Mouse (Mus musculus) heart, adult 11 months (tissue): ENCODE results near the gene Mpp6.
A peak's percentile ranks its signal among the peaks of the same experiment; 100 is the strongest.

ENCODE experiments used
- DNase-seq: peaks from one replicate; pipeline ENCODE4 v3.0.0; 2022

Gene Mpp6

DNA sequence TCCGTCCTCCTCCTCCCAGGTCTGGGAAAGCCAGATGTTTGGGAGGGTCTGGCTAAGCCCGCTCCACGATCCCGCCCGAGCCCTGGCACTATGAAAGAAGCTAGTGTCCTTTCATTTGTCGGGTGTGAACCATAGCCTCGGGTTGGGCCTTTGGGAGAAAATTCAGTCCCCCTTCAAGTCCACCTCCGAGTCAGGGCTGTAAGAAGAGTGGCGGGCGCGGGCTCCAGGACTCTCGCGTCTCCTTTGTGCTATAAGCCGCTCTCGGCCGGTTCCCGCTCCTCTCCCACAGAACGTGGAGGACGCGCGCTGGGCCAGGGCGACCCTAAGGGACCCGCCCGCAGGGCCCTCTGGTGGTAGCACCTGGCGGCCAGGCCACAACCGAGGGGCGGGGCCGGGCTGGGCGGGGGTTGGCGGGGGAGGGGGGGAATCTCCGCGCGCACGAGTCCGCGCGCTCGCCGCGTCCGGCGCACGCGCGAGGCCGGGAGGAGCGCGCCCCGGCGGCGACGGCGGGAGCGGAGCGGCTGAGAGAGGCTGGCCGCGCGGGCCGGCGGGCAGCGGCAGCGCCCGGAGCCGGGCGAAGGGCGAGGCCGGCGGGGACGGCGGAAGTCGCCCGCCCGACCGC is at the start of gene Mpp6:
TSS of gene Mpp6 (plus strand) at position 485 of the 622 bp plus-strand sequence.
- peak; percentile 99 for DNase-seq

DNA sequence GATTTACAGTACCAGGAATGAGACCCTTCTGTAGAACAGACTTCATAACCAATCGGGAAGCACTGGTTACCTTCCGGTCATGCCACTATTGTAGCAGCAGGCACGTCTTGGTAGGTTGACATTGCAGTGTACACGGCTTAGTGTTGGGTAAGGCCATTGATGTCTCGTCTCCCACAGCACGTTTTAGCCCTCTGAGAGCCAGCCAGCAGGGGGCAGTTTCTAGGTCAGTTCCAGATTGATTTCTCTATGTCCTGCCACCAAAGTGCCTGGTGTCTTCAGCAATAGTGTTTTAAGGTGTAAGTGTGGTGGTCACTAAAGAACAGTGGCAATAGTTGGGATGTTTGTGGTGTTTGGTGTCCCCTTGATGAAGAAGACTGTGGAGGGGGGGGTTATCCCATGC is 43.9 kb upstream of the Mpp6 start:
- DNase-seq = peak; percentile 55

DNA sequence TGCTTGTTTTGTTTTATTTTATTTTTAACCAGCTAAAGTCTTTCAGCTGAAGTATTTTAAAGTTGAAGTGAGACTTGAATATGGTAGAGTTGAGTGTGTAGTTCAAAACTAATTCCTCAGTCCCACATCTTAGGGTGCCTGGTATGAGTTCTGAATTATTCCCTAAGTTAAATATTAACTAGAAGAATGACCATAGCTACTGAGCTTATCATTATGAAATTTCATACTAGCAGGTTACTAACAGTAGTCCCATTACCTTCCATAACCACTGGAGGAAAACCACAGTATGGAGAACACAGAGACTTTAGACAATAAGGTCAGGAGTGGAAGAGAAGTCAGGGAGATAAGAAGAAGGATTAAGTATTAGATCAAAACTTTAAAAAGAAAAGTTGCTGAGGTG is 41.6 kb upstream of the Mpp6 start:
- DNase-seq = no peak

DNA sequence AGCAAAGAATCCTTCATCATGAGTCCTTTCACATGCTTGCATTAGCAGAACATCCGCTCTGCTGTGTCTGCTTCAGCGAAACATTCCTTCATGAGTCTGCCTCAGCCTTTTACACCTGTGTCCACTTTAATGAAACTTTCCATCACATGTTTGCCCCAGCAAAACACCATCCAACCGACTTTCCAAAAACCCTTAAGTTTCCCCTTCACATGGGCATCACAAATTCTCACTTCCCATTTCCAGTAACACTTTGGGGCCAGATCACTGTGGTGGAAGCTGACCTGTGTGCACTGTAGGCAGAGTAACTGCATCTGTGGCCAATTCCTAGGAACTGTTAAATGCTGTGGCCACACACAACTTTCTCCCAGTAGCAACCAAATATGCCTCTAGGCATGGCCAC is 34.8 kb upstream of the Mpp6 start:
- peak; percentile 45 for DNase-seq

DNA sequence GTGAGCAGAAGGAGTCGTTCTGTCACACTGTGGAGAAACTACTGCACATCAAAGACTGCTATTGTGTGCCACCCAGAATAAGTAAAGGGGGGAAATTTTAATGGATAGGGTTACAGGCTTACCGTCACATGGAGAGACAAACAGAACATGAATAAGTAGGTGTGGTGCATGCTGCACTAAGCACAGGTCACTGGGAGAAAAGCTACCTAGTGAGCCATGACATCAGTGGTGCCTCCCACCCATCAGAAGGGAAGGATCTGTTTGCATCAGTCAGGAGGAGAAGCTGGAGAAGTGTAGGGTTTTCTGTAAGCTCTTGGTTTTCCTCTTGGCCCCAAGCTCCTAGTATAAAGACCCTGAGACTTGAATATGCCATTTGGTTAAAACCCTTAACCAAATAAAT is 33.6 kb upstream of the Mpp6 start:
- DNase-seq = peak; percentile 39

DNA sequence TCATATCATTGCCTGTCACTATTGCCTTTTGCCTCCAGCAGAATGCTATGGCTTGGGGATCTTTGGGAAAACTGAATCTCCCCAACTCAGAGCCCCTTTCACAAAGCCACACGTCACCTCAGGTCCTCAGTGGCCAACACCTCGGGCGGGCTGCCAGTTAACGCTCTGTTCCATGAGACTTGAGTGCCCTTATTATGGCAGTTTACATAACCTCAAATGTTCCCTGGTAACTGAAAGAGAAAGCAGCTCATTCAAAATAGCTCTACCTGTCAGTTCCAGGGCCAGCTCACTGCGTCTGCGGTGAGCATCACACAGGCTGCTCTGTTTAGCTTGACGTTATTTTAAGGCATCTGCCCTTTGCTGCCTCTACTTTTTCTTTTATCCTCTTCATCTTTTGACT is 29.6 kb upstream of the Mpp6 start:
- peak; percentile 90 for DNase-seq

DNA sequence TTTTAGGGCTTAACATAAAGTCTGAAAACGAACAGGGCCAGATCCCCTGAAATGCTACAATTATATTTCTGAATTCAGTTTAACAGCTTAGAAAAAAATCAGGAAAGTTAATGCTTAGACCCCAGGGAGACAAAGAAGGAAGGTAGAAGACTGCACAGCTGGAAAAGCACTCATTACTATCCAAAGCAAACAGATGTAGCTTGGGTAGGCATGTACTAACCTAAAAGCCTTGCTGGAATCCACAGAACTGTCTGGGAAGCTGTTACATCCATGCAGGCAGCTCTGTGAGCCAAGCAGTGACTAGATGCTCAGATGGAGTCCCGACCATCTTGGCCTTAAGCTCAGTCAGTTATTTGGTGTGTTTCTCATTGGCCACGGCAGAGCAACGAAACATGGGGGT is 24.8 kb upstream of the Mpp6 start:
- peak; percentile 66 for DNase-seq

DNA sequence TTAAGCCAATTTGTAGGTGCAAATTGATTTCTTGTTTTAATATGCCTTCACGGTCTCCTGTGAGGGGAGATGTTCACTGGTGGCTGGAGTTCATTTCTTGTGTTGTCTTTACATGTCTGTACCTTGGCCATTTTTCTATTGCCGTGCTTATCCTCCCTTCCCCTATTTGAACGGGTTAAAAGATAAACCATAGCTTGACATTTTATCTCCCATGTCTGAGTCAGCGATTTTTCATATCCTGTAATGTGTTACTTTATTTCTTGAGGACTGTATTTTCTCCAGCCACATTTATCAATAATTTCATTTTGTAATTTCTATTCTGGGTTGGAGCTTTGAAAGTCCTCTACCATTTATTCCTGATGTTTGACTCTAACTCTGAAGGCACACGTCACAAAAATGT is 20.7 kb upstream of the Mpp6 start:
- DNase-seq = no peak

- peak; percentile 91 for DNase-seq
These were observed 19.8 kb upstream of the Mpp6 start for GRCm38 (mm10) chr6:50090221-50090620.

DNA sequence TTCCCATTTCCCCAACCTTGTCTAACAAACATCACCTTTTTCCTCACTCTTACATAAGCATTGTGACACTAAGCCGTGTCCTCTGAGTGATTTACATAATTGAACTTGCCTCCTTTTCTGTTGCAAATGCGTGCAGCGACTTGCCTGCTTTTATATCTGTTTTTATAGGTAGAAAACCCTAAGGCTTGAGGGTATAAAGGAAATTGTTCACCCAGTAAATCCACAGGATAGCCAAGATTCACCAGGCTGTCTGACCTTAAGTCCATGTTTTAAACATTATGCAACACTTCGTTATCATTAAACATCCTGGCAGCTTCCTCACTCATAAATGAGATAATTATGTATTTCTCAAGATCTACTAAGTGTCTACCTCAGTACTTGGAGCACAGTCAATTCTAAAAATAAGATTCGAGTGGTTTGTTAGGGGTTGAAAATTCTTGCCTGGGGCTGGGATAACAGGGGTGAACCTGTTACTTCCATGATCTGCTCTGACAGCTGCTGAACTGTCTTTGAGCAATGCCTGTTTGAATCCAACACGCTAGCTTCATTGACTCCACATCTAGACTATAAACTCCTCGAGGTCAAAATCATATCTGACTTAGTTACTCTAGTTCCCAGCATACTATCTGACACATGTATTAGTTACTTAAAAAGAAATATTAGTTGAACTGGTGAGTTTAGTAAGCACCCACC is 18.4 kb upstream of the Mpp6 start:
- peak; percentile 45 for DNase-seq

GRCm38 (mm10) chr6:50109201-50109756 is 762 bp upstream of the Mpp6 start:
- peak; percentile 87 for DNase-seq

GRCm38 (mm10) chr6:50110379-50110941 is 419 bp downstream of the Mpp6 start:
- no peak for DNase-seq

- DNase-seq = peak; percentile 36
These were observed 1.1 kb downstream of the Mpp6 start for GRCm38 (mm10) chr6:50111111-50111655.

- DNase-seq = peak; percentile 99
These were observed 2.7 kb downstream of the Mpp6 start for GRCm38 (mm10) chr6:50112775-50113174.

DNA sequence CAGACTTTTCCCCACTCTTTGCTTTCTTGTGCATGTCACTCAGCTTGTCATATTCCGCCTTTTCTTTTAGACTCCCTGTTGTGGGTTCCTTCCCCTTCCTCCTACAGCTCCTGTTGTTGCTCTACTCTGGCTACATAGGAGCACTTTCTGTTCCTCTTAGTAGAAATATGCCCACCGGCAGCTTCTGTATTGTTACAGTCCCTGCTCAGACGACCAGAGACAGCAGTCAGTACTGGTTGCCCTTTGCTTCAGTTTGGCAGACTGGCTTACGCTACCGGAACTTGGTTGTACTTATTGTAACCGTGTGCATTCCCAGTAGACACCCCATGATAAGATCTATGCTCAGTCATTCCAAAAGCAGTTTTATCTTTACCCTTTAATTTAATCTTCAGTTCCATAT is 4.2 kb downstream of the Mpp6 start:
- peak; percentile 94 for DNase-seq

GRCm38 (mm10) chr6:50120931-50121330 is 10.9 kb downstream of the Mpp6 start:
- peak; percentile 40 for DNase-seq

- no peak for DNase-seq
These were observed 12.8 kb downstream of the Mpp6 start for GRCm38 (mm10) chr6:50122835-50123234.

DNA sequence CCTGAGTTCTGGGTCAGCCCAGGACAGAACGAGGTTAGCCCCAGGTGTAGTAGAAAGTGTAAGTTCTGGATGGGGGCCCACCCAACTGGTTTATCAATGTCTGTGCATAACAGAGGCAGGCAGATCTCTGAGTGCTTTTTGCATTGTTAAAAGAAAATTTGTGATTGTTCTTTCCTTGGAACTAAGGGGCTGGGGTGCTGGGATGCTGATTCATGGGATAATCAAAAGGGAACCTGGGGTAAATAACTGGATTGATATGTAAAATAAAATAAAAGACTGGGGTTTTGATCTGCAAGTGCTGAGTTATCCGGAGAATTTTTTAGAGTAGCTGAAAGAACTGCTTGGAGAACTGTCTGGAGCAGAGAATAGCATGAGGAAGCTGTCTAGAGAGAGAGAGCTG is 14.2 kb downstream of the Mpp6 start:
- DNase-seq = no peak

GRCm38 (mm10) chr6:50126331-50126730 is 16.3 kb downstream of the Mpp6 start:
- no peak for DNase-seq

- peak; percentile 63 for DNase-seq
These were observed 17.5 kb downstream of the Mpp6 start for GRCm38 (mm10) chr6:50127536-50127935.

GRCm38 (mm10) chr6:50137651-50138050 is 27.6 kb downstream of the Mpp6 start:
- no peak for DNase-seq

GRCm38 (mm10) chr6:50139526-50139925 is 29.5 kb downstream of the Mpp6 start:
- no peak for DNase-seq

GRCm38 (mm10) chr6:50146158-50146557 is 36.1 kb downstream of the Mpp6 start:
- no peak for DNase-seq

GRCm38 (mm10) chr6:50149378-50149777 is 39.3 kb downstream of the Mpp6 start:
- DNase-seq = peak; percentile 52
